ENCODE assay signal across 20 mouse cellular contexts in the genomic region with DNA sequence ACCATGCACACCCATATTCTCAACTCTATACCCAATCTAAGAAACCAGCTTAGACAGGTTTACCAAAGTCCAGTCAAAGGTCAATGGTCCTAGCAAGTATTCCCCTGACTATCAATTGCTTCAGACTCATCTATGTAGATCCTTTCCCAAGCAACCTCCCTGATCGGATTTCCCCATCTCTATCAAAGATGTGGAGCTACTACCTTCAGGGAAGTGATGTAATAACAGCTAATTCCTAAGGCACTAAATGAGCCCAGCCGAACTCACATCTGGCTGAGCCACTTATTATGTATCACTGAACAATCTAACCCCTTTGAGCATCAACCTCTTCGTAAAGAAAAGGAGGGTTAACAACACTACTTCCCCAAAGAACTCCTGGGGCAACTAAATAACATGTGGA. TPM values are rescaled to one million over a fixed set of nuclear protein-coding genes. Genes with fewer than 3 reads are reported as not detected.
DNase-seq lines count a peak whose midpoint lies in the region; ATAC-seq and TF ChIP-seq lines count a peak whose summit lies in the region.
"Had no signal": no experiment of that assay in that cellular context is flagged by ENCODE, and none has a peak within 500 bp of the region (broad histone marks: within the 10 kb centered on the region; RNA-seq: fewer than 3 reads in every experiment).

No protein-coding gene starts in this region.

- H3K4me3 ChIP-seq in stomach, postnatal 0 days (ENCODE audit: low read depth, low read length): no peak overlapping the region
- no peak overlapping the region for H3K4me3 ChIP-seq in hindbrain, postnatal 0 days (ENCODE audit: low read length)

- no peaks in the 10 kb centered on the region for H3K4me1 ChIP-seq in stomach, postnatal 0 days (replicated peaks; ENCODE audit: control insufficient read depth, insufficient read depth)
- H3K4me1 ChIP-seq in hindbrain, postnatal 0 days (ENCODE audit: insufficient read depth, low read length): no peaks in the 10 kb centered on the region

- H3K9me3 ChIP-seq in stomach, postnatal 0 days (ENCODE audit: control insufficient read depth, low read length): no peaks in the 10 kb centered on the region
- peaks cover 4% of the 10 kb centered on the region; the same call in 1 of the 2 replicates for H3K9me3 ChIP-seq in hindbrain, postnatal 0 days (ENCODE audit: low read length)

- 89% methylated on average over 3 of the region's 3 CpGs for WGBS in stomach, postnatal 0 days
- 94% methylated on average over 3 of the region's 3 CpGs for WGBS in hindbrain, postnatal 0 days

- H3K4me2 ChIP-seq in stomach, postnatal 0 days (replicated peaks; ENCODE audit: low read depth): no peak overlapping the region
- no peak overlapping the region for H3K4me2 ChIP-seq in hindbrain, postnatal 0 days (ENCODE audit: low read depth, low read length)

- TF ChIP-seq EP300 in stomach, postnatal 0 days (optimal IDR thresholded peaks at IDR 0.05): no peak

- TF ChIP-seq CTCF in stomach, postnatal 0 days (IDR thresholded peaks at IDR 0.05; ENCODE audit: low read depth): no peak
- TF ChIP-seq CTCF in hindbrain, postnatal 0 days (IDR thresholded peaks at IDR 0.05; ENCODE audit: low read depth): no peak

- H3K27me3 ChIP-seq in stomach, postnatal 0 days (ENCODE audit: control insufficient read depth, insufficient read depth, low read length): no peaks in the 10 kb centered on the region
- no peaks in the 10 kb centered on the region for H3K27me3 ChIP-seq in hindbrain, postnatal 0 days (ENCODE audit: insufficient read depth, low read length)
- H3K27me3 ChIP-seq: CH12.LX, Patski had no signal

- H3K9ac ChIP-seq in stomach, postnatal 0 days (ENCODE audit: low read length): no peak overlapping the region
- H3K9ac ChIP-seq in hindbrain, postnatal 0 days (replicated peaks; ENCODE audit: low read length): no peak overlapping the region

- H3K36me3 ChIP-seq in stomach, postnatal 0 days (ENCODE audit: control insufficient read depth, insufficient read depth, low read length): no peaks in the 10 kb centered on the region
- no peaks in the 10 kb centered on the region for H3K36me3 ChIP-seq in hindbrain, postnatal 0 days (ENCODE audit: insufficient read depth, low read length)

- H3K27ac ChIP-seq in stomach, postnatal 0 days (replicated peaks): peak overlapping the region; percentile 40; the same call in 1 of the 2 replicates
- no peak overlapping the region for H3K27ac ChIP-seq in hindbrain, postnatal 0 days

- peak; percentile 93 for DNase-seq in fat pad, adult 2 months (ENCODE audit: extremely low read depth, low read depth, low spot score)
- peak; percentile 90 for DNase-seq in gonadal fat pad, adult 2 months (ENCODE audit: low read depth)
- DNase-seq in stomach, postnatal 0 days (ENCODE audit: low spot score): no peak
- no peak for DNase-seq in kidney, adult 8-10 months
- no peak for DNase-seq in hindbrain, postnatal 0 days (ENCODE audit: low spot score)
- DNase-seq in layer of hippocampus, adult 18-20 months (ENCODE audit: low spot score in 2 of 2): no peak
- DNase-seq: adrenal gland, adult 2 months; adrenal gland, adult 8-10 months; adrenal gland, postnatal 10 days; adrenal gland, postnatal 14 days; adrenal gland, postnatal 25 days; adrenal gland, postnatal 36 days; B cell, adult 2 months; cerebellum, adult 11 months; cerebellum, adult 11-12 months; cerebellum, adult 18-20 months had no signal

- no peak for ATAC-seq in stomach, postnatal 0 days (ENCODE audit: low FRiP score, low TSS enrichment)
- no peak for ATAC-seq in hindbrain, postnatal 0 days
- ATAC-seq: activated CD4-positive, CD25-positive, alpha-beta regulatory T cell, adult 4 months; CD4-positive, CD25-positive, alpha-beta regulatory T cell, adult 4 months; Patski had no signal

RNA-seq across cellular contexts. Expression of a gene that starts 15.1 kb away (rescaled TPM):
- polyA plus RNA-seq in gonadal fat pad, adult 2 months (2012; rRNA removed): 37.0 and 38.9 TPM in 2 replicates
- polyA plus RNA-seq in stomach, postnatal 0 days (2015; fragmentation: Nextera tagmentation; extraction: Ambion mirVana): 213 and 221 TPM in 2 replicates
- 25.1 and 29.1 TPM in 2 replicates for total RNA-seq in hindbrain, postnatal 0 days (2014; rRNA removed)
- 38.5 and 40.5 TPM in 2 replicates for polyA plus RNA-seq in hindbrain, postnatal 0 days (2015; fragmentation: Nextera tagmentation; extraction: Ambion mirVana)
- 10 to 100 TPM; 54.9 to 56.5 TPM for total RNA-seq in layer of hippocampus, adult 18-20 months (2021)

RNA-seq across cellular contexts. Expression of a gene that starts 23.4 kb away (rescaled TPM):
- 0.53 and 0.71 TPM in 2 replicates for polyA plus RNA-seq in gonadal fat pad, adult 2 months (2012; rRNA removed)
- polyA plus RNA-seq in stomach, postnatal 0 days (2015; fragmentation: Nextera tagmentation; extraction: Ambion mirVana): 7.4 and 10.3 TPM in 2 replicates
- 12.1 and 14.2 TPM in 2 replicates for total RNA-seq in hindbrain, postnatal 0 days (2014; rRNA removed)
- polyA plus RNA-seq in hindbrain, postnatal 0 days (2015; fragmentation: Nextera tagmentation; extraction: Ambion mirVana): 10.1 and 10.9 TPM in 2 replicates
- under 1 TPM; 0.57 to 0.63 TPM for total RNA-seq in layer of hippocampus, adult 18-20 months (2021)

Comparison
In these comparisons a context has a peak if more than half of its experiments do, and no peak if none do; other contexts are left out.
1. DNase-seq: peak in fat pad, adult 2 months (single experiment) and gonadal fat pad, adult 2 months (single experiment); none in stomach, postnatal 0 days (single experiment), kidney, adult 8-10 months (0 of 2), hindbrain, postnatal 0 days (single experiment) and layer of hippocampus, adult 18-20 months (0 of 2).